Mouse (Mus musculus) myocyte (in vitro differentiated cells): Measurements from ENCODE around the gene Sall1.

ENCODE experiments used
- E2F4 ChIP-seq: IDR thresholded peaks from one replicate; pipeline ENCODE4 v1.6.1; 2011; ENCODE audit warnings: mild to moderate bottlenecking, control low read depth, moderate library complexity; ENCODE audit not compliant: insufficient read depth
- MAX ChIP-seq: IDR thresholded peaks from one replicate; pipeline ENCODE4 v1.6.1; 2011; ENCODE audit warnings: low read depth, mild to moderate bottlenecking, control low read depth
- MYOD1 ChIP-seq, 3 experiments: IDR thresholded peaks; one replicate each; pipeline ENCODE4 v1.6.1; 2011; ENCODE audit warnings: control low read depth in 2 of 3, low read depth in 2 of 3, mild to moderate bottlenecking in 2 of 3, moderate library complexity in 1 of 3; ENCODE audit not compliant: insufficient read length in 2 of 3, control insufficient read depth in 1 of 3
- MYOG ChIP-seq, 3 experiments: IDR thresholded peaks; one replicate each; pipeline ENCODE4 v1.6.1; 2011; ENCODE audit warnings: control low read depth in 2 of 3, low read depth in 2 of 3, mild to moderate bottlenecking in 2 of 3; ENCODE audit not compliant: insufficient read length in 2 of 3, control insufficient read depth in 1 of 3, insufficient read depth in 1 of 3
- POLR2A ChIP-seq: IDR thresholded peaks from one replicate; pipeline ENCODE4 v1.6.1; 2011; ENCODE audit warnings: low read depth, mild to moderate bottlenecking, control low read depth, moderate library complexity; ENCODE audit not compliant: insufficient read length
- POLR2AphosphoS2 ChIP-seq: IDR thresholded peaks from one replicate; pipeline ENCODE4 v1.6.1; 2011; ENCODE audit warnings: low read depth, control low read depth; ENCODE audit not compliant: insufficient read length
- REST ChIP-seq: IDR thresholded peaks from one replicate; pipeline ENCODE4 v1.6.1; 2011; ENCODE audit warnings: mild to moderate bottlenecking, control low read depth, moderate library complexity; ENCODE audit not compliant: insufficient read depth, insufficient read length
- SRF ChIP-seq: IDR thresholded peaks from one replicate; pipeline ENCODE4 v1.6.1; 2011; ENCODE audit warnings: low read depth; ENCODE audit not compliant: control insufficient read depth, insufficient read length
- TCF12 ChIP-seq: IDR thresholded peaks from one replicate; pipeline ENCODE4 v1.6.1; 2011; ENCODE audit warnings: mild to moderate bottlenecking, control low read depth; ENCODE audit not compliant: poor library complexity, insufficient read depth, severe bottlenecking
- TCF3 ChIP-seq: IDR thresholded peaks from one replicate; pipeline ENCODE4 v1.6.1; 2011; ENCODE audit warnings: low read depth, control low read depth; ENCODE audit not compliant: insufficient read length
- USF1 ChIP-seq: IDR thresholded peaks from one replicate; pipeline ENCODE4 v1.6.1; 2011; ENCODE audit warnings: low read depth, mild to moderate bottlenecking, control low read depth, moderate library complexity

DNA sequence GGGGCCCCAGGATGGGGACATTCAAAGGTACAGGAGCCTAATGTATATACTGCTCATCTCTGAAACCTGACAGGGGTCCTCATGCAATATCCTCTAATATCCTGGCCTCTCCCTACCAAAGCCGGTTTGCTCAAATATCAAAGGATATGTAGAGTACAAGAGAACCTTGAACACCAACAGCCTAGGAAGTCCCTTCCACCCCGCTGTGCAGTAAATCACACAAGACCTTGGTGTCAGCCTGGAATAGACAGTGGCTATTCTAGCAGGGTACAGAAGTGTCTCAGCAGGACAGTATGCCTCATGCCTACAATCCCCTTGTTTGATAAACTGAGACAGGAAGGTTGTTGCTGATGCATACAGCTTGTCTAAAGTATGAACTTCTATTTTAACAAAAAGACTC is 46.7 kb downstream of the Sall1 start:
- TF ChIP-seq POLR2A (no peak), MAX (no peak), SRF (no peak), USF1 (no peak), MYOG (IDR thresholded peaks at IDR 0.05; ENCODE audit: control insufficient read depth in 1 of 3, insufficient read depth in 1 of 3, insufficient read length in 2 of 3, low read depth in 2 of 3) (no peak), POLR2AphosphoS2 (no peak), E2F4 (no peak), MYOD1 (IDR thresholded peaks at IDR 0.05; ENCODE audit: control insufficient read depth in 1 of 3, insufficient read length in 2 of 3, low read depth in 2 of 3) (no peak), TCF3 (no peak), TCF12 (no peak), REST (no peak)
